Mouse (Mus musculus): ENCODE results near the gene Fmnl1.
"Not testable (repeated sequence)": the region's sequence is repeated elsewhere in the genome, so short reads cannot be mapped to it uniquely, and the experiment has no call there.

The Fmnl1 gene

GRCm38 (mm10) chr11:103192230-103192955 is 21.5 kb downstream of the Fmnl1 start:
- DNase-seq: peak in 1 of 2 experiments; percentile 38

GRCm38 (mm10) chr11:103192956-103193824 is 22.3 kb downstream of the Fmnl1 start:
- peak; percentile 67 to 75 for DNase-seq

GRCm38 (mm10) chr11:103193825-103194168 is 22.9 kb downstream of the Fmnl1 start:
- no peak for DNase-seq

- peak; percentile 48 to 62 for DNase-seq
Measured at GRCm38 (mm10) chr11:103195236-103195635, 24.3 kb downstream of the Fmnl1 start.

- DNase-seq: no peak
Measured at GRCm38 (mm10) chr11:103195656-103196055, 24.7 kb downstream of the Fmnl1 start.

GRCm38 (mm10) chr11:103197340-103197739 is 26.4 kb downstream of the Fmnl1 start:
- DNase-seq: no peak

GRCm38 (mm10) chr11:103198339-103198738 is 27.4 kb downstream of the Fmnl1 start:
- DNase-seq: no peak

- DNase-seq: peak; percentile 58 to 73
Measured at GRCm38 (mm10) chr11:103198911-103199803, 28.2 kb downstream of the Fmnl1 start.

- DNase-seq: peak; percentile 40 to 55
Measured at GRCm38 (mm10) chr11:103201664-103202063, 30.8 kb downstream of the Fmnl1 start.

- DNase-seq: no peak
Measured at GRCm38 (mm10) chr11:103202376-103202775, 31.5 kb downstream of the Fmnl1 start.

- DNase-seq: no peak
Measured at GRCm38 (mm10) chr11:103206203-103206602, 35.3 kb downstream of the Fmnl1 start.

GRCm38 (mm10) chr11:103208458-103208857 is 37.6 kb downstream of the Fmnl1 start, which contains the start of gene 1700023F06Rik:
Gene 1700023F06Rik (minus strand): TSS chr11:103208558.
- DNase-seq: no peak

GRCm38 (mm10) chr11:103210291-103210690 is 39.4 kb downstream of the Fmnl1 start:
- DNase-seq: peak in 1 of 2 experiments; percentile 35

GRCm38 (mm10) chr11:103213712-103214111 is 42.8 kb downstream of the Fmnl1 start:
- DNase-seq: no peak

GRCm38 (mm10) chr11:103215355-103215754 is 44.4 kb downstream of the Fmnl1 start:
- no peak for DNase-seq

- DNase-seq: peak; percentile 68 to 74
Measured at GRCm38 (mm10) chr11:103217790-103218516, 47.0 kb downstream of the Fmnl1 start, which contains the start of gene Spata32. Gene Spata32 (minus strand): TSS chr11:103218432.

GRCm38 (mm10) chr11:103218517-103218901 is 47.6 kb downstream of the Fmnl1 start:
- DNase-seq: no peak

GRCm38 (mm10) chr11:103219259-103219658 is 48.4 kb downstream of the Fmnl1 start:
- no peak for DNase-seq

- DNase-seq: peak; percentile 41 to 68
Measured at GRCm38 (mm10) chr11:103219995-103220394, 49.1 kb downstream of the Fmnl1 start.

- peak in 1 of 2 experiments; percentile 33 for DNase-seq
Measured at GRCm38 (mm10) chr11:103221437-103221836, 50.5 kb downstream of the Fmnl1 start.

- not testable (repeated sequence) for DNase-seq
Measured at GRCm38 (mm10) chr11:103222718-103223117, 51.8 kb downstream of the Fmnl1 start.

- no peak for DNase-seq
Measured at GRCm38 (mm10) chr11:103223444-103223843, 52.5 kb downstream of the Fmnl1 start.
